Mouse (Mus musculus) embryonic fibroblast, embryonic 13.5 days (primary cell): Measurements from ENCODE around the gene Slc25a44.

Source experiments
- CTCF ChIP-seq: IDR thresholded peaks from 2 replicates; pipeline ENCODE4 v1.5.1; 2011; ENCODE audit warnings: mild to moderate bottlenecking, control low read depth, low read length, moderate library complexity, borderline replicate concordance; ENCODE audit not compliant: insufficient read depth
- POLR2A ChIP-seq: IDR thresholded peaks from 2 replicates; pipeline ENCODE4 v1.6.1; 2011; ENCODE audit warnings: low read depth, mild to moderate bottlenecking, control low read depth, low read length, moderate library complexity

GRCm38 (mm10) chr3:88442888-88443287, 17.9 kb upstream of the Slc25a44 start:
- TF ChIP-seq CTCF (no peak), POLR2A (no peak)
